Mouse (Mus musculus) fibroblast of lung, adult 2 months (primary cell): Measurements from ENCODE around the gene Nudt14.

ENCODE experiments used
- DNase-seq: peaks from one replicate; pipeline ENCODE4 v3.0.0-alpha.2; 2011; ENCODE audit warnings: low read depth

The Nudt14 gene

DNA sequence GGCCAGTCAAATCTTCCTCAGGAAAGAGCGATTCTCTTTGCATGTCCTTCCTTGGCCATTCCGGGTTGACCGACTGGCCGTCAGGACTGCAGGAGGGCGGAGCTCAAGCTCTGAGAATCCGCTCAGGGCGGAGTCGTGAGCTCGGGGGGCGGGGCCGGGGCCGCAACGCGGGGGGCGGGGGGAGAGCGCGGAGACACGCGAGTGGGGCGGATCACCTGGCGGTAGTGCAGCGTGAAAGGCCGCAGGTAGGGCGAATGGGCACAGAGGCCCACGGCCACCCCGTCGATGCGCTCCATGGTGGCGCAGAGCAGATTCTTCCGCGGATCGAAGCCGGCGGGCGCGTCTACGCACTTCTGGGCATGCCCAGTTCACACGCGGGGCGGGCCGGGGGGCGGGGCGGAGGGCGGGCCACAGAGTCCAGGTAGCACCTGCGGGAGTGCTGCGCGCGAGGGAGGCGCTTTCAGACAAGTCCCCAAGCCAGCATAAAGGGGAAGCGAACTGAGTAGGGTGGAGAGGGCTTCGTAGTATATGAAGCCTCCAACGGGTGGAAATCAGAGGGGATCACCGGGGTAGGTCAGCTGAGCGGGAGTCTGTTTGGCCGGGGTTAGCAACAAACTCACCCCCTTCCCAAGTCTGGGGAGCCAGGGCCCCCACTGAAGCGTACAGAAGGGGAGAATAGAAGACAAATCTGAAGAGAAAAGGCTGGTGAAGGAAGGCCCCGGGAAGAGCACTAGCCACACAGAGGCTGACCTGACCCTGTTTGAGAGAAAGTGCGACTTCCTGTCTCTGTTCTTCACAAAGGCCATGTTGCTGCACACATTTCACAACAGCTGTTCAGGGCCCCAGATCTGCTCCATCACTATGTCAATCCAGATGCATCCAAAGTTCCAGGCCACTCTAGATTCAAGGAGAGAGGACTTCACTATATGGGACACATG lies at the start of gene Nudt14:
TSS of gene Nudt14 (minus strand) at position 349 of the 938 bp plus-strand sequence.
- DNase-seq: no peak

DNA sequence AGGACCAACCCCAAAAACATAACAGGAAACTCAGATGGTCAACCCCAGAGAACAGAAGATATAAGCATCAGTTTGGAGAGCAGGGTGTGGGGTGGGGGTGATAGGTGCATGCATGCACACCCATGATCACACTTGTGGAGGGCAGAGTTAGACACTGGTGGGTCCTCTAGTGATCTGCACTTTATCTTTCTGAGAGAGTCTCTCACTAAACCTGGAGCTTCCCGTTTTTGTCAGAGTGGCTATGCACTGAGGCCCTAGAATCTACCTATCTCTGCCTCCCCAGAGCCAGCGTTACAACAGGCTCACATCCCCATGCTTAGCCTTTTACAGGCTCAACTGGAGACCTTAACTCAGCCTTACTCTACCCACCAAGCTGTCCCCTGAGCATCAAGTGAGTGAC lies 49.5 kb upstream of the Nudt14 start:
- no peak for DNase-seq

DNA sequence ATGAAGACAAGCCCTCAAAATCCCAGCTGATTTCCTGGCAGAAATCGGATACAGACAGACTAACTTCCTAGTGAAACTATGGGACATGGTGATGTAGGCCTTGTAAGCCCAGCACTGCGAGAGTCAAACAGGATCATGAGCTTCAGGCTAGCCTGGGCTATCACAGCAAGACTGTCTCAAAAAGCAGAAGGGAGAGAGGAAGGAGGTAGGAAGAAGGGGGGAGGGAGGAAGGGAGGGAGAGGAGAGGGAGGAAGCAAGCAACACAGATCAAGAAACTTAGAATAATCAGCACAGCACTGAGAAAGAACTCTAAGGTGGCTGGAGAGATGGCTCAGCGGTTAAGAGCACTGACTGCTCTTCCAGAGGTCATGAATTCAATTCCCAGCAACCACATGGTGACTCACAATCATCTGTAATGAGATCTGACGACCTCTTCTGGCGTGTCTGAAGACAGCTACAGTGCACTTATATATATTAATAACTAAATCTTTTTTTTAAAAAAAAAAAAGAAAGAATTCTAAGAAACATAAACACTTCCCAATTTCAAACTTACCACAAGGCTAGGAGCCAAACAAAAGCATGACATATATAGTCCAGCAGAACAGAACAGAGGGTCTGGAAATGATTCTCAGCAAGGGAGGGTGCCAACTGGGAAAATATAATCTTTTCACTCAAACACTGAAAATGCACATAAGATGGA lies 48.9 kb upstream of the Nudt14 start:
- no peak for DNase-seq

DNA sequence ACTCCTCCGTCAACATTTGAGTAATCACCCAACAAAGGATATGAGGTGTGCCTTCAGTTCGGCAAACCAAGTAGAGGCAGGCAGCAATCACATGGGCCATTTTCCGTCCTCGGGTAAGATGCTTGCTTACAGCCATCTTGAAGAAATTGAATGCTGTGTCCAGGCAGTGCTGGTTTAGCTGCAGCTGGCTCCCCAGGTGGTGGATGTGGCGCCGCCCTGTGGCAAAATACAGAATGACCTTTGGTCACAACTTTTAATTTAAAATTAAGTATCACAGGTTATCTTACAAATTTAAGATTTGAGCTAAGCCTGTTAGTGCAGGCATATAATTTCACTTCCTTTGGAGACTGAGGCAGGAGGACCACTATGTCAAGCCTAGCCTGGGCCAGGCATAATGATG lies 46.0 kb upstream of the Nudt14 start:
- DNase-seq: no peak

DNA sequence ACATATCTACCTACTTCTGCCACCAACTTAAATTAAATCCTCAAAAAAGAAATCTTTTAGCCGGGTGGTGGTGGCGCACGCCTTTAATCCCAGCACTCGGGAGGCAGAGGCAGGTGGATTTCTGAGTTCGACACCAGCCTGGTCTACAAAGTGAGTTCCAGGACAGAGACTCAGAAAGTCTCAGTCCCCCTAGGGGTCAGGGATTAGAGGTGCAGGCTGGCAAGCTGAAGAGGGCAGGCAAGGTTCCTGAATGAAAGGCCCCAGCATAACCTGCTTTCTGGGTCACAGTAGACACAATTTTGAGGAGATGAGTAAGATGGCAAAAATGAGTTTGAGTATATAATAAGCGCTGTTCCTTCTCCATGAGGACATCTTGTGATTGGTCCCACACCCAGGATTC lies 43.4 kb upstream of the Nudt14 start:
- no peak for DNase-seq

DNA sequence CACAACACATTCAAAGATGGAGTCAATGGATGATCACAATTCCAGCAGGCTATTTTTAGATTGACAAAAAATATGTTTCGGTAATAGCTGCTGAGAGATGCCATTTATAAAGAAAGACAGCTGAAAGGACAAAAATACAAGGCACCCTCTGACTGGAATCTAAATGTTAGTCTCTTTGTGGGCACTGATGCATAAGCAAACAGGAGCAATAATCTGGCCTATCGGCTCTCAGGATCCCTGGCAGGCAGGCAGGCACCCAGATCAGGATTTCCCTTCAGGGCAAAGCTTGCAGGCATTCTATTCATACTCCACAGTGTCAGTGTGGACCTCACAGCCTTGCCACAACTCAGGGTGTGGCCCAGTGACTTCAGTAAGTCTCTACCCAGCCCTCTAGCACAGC lies 40.1 kb upstream of the Nudt14 start:
- no peak for DNase-seq

DNA sequence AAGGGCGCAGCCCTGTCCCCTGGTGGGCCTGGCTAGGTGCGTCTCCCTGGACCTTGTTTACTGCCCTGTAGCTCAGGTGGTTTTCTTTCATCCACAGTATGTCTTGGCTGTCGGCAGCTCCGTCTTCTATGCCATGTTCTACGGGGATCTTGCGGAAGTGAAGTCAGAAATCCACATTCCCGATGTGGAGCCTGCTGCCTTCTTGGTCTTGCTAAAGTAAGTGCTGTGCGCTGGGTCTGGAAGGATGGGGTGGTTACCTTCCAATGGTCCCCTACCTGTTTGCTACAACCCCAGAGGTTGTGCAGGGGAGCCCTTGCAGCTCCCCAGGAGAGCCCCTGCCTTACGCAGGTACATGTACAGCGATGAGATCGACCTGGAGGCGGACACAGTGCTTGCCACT lies 35.2 kb upstream of the Nudt14 start:
- DNase-seq: no peak

DNA sequence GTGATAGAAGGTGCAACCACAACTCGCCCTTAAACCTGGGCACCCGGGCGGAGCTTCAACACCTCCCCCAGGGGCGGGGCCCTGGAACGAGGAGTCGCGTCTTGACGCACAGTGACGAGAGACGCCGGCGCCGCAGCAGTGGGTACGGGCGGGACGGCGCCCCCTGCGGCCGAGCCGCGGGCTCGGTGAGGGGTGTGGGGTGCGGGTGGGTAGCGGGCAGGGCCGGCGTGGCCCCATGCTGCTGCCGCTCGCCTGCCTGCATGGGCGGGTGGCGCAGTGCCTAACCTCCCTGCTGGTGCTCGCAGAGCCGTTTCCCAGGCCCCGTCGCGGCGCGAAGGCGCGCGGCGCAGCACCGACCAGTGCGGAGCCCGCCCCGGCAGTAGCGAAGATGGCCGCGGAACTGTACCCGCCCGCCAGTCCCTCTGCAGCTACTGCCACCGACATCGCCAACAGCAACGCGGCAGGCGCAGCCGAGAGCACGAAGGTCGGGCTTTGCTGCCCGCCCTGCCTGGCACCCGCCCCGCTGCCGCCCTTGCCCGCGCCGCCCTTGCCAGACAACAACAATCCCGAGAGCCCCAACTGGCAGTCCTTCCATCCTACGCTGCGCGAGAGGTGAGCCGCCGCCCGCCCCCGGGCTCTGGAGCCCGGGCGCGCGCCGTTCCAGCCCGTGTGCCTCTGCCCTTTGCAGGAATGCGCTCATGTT lies 34.6 kb upstream of the Nudt14 start, which contains the start of gene Btbd6:
TSS of gene Btbd6 (plus strand) at position 112 of the 703 bp plus-strand sequence.
- peak; percentile 53 for DNase-seq

DNA sequence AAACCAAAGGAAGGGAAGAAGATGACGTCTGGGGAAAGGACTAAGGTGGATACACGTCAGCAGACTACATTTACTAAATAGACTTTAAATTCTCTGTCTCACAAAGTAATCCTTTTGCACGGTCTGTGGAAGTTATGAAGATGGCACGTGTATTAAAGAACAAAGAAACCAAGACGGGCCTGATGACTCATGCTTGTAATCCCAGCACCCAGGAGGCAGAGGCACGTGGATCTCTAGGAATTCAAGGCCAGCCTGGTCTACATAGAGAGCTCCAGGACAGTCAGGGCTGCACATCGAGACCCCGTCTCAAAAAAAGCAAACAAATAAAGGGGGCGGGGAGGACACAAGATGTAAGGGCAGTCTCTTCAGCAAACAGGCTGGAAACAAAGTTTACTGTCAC lies 32.8 kb upstream of the Nudt14 start:
- no peak for DNase-seq

DNA sequence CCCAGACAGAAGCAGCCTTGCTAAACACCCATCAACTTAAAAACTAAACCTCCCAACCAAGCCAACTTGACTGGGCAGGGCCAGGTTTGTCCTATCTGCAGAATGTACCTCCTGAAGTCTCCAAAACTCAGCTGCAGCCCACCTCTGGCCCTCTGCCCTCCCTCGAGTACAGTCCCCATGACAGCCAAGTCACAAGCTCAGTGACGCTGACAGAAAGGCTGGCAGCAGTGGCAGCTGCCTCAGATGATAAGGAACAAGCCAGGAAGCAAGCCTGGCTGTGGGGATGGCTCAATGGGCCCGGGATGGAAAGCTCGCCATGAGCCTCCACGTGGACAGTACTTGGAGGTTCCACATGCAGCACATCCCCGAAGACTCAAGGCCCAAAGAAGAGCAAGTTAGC lies 27.7 kb upstream of the Nudt14 start:
- no peak for DNase-seq

DNA sequence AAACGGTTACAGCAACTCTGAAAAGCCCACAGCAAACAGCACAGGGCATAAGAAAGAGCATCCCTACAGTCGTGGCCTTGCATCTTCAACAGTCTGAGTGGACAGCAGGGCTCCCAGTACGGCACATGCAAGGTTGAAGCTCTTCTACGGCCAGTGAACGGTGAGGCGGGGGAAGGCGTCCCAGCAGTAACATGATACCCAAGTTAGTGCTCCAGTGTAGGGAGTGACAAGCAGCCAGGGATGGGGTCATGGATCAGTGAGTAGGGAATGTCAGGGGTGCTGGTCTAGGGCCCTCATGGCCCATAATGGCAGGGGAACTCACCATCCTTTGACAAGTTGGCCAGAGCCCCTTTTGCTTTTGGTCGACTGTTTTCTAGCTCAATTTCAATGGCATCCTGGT lies 27.0 kb upstream of the Nudt14 start:
- no peak for DNase-seq

DNA sequence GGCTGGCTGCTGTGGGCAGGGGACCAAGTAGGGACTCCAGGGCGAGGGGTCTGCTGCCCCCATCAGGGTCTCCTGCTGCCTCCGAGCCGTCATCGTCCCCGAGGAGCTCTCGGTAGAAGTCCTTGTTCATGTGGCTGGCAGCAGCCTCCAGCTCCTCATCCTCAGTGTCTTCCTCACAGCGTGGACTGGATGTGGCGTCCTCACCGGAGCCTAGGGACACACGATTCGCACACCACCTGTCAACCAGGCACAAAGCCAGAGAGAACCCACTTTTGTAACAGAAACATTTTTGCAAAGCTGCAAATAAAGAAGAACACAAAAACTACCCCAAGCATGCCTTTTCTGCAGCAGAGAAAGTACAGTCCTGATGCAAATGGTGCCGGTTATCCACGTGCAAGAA lies 23.9 kb upstream of the Nudt14 start:
- DNase-seq: no peak

DNA sequence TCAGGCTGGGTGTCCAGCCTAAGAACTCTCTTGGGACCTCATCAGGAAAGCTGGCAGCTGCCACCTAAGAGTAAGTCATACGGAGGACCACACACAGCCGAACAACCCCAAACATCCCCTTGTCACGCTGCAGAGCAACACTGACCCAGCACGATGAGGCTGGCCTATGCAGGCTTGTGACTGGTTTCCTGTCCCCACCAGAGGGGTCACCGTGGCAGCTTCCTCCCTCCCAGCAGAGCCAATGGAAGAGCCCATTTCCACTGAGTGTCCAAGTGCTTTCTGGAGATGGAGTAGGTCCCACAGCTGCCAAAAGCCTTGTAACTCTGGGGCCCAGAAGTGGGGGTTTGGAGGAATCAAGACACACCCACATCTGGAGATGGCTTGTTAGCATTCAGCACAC lies 19.9 kb upstream of the Nudt14 start:
- DNase-seq: no peak

DNA sequence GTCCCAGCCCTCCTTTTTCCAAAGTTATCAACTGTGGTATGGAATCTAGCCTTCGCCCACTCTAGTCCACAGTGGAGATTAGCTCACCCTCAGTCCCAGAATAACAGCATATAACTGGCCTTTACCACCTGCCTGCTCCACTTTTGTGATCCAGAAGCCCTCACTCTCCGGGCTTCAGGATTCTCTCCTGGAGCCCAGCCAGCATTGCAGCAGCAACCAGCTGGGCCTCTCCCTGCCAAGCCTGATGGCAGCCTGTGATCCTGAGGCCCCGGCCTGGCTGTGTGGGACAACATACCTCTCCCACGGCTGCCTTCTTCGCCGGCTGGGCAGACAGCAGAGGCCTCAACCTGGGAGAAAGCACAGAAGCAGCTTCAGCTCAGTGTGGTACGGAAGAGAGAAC lies 19.5 kb upstream of the Nudt14 start:
- no peak for DNase-seq

DNA sequence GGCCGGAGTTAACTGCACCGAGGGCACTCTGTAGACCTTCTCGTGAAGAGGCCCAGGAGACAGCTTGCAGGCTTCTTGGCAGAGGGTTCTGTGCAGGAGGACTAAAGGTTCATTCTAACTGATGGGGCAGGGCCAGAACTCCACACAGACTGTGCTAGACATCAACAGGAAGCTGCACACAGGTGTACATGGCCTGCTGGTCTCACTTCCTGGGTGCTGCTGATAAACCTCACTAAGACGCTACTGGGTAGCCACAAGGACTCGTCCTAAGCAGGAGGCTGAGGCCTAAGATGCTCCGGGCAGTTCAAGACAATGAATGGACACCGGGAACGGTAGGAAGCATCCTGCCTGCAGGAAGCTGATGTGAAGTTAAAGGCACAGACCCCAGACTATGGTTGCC lies 17.5 kb upstream of the Nudt14 start:
- DNase-seq: no peak

DNA sequence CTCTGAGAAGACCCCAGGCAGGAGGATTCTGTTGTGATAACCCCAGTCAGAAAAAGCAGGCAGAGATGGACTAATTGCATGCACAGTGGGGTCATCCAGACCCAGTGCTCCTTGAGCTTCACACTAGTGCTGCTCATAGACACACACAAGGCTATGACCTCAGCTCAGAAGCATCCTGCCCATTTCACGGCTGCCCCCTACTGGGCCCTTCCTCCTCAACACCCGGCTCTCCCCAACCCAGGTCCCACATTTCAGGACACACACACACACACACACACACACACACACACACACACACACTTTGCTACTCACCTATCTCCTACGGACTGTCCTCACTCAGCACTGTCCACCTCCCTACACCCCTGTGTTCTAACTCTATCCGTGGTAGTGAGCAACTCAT lies 16.4 kb upstream of the Nudt14 start:
- DNase-seq: no peak

DNA sequence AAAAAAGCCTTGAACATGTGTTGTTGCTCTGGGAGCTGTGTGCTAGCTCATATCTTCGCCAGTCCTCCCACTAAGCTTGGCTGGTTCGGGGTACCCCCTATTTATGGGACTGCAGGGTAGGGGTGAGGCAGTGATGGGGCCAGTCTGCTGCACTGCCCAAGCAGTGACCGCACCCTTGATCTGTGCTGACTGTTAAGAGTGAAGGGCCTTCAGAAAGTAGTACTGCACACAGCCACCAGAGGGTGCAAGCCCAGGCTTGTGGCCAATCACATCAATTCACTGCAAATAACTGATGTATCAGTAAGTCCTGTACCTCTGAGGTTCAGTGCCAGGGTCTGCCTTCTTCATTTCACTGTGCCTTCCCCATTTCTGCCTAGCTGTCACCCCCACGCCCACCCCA lies 13.9 kb upstream of the Nudt14 start:
- DNase-seq: peak; percentile 60

DNA sequence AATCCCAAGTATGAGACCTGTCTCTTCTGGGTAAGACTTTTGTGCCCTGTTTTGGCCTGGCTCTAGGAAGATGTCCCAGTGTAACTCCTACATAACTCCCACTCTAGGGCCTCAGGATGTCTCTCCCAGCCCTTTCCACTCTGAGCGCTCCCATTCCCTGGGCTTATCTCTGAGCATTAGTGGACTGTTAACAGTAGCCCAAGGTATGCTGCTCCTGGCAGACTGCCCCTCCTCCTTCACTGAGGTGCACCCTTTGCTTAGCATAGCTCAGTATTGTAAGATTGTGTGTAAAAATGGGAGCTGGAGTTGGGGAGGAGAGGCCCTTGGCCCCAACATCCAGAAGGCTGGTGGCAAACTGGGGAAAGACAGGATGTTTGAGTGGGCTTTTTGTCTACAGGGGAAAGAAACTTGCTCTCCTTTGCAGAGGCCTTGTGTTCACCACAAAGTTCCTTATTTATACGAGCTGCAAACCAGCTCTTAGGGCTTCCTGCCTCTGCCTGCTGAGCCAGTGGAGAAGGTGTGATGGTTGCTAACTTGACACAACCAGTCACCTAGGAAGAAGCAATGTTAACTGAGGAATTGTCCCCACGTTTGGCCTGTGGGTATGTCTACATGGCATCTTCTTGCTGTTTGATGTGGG lies 11.1 kb upstream of the Nudt14 start:
- no peak for DNase-seq

DNA sequence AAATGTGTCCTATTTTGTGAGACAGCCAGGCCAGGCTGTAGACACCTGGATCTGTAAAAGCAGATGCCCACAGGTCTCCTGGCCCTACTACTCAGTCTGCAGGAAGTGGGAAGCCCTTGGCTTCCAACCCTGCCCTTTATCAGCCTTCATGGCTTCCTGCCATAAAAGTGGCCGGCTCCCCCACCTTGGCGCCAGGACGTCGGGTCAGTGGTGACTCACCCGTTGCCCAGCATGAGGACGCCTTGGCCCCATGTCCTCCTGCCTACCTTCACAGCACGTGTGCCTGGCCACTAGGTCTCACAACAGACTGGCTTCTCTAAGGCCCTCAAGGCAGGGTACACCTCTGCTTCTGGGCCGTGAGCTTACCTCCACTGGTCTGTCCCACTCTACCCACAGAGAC lies 10.5 kb upstream of the Nudt14 start:
- no peak for DNase-seq

DNA sequence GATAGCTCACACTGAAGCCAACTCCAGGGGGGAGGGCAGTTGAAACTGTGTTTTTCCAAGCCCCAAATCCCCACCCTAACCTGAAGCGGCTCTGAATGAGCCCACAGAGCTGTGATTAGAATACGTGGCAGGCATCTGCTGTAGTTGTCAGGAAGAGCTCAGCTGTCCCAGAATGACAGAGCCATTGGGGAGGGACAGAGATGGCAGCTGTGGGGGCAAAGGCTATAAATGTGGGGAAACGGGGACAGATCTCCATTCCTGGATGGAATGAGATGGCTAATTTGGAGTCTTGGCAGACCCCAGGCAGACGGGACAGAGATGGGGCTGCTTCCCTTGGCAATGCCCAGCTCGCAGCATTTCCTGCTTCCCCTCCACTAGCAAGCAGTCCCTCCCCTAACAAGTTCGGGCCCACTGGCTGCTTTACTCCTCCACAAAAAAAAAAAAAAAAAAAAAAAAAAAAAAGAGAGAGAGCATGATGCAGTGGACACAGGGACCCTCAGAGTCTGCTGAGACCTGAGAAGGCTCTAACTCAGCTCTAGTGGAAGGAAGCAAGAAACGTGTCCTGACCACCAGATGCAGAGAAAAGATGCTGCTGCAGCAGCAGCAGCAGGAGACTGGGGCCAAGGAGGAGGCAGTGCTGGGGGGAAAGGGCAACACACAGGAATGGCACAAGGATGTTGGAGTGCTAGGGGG lies 9.4 kb upstream of the Nudt14 start:
- no peak for DNase-seq

DNA sequence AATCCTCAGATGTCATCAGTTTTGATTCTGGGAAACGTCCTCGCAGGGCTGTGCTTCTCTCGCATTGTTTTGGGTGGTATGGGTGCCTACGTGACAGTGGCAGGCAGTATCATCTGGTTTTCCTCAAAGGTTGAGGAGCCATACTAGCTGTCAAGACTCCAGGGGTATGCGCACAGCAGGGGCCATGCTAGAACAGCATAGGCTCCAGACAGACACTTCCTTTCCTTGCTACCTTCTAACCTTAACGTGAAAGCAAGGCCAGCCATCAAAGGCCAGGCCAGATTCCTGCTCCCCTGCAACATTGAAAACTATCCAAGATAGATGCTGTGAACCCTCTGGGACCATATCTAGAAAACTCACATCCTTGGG lies 8.8 kb upstream of the Nudt14 start:
- DNase-seq: no peak
